Mouse (Mus musculus) frontal cortex, adult (tissue): ENCODE data around the gene Arhgef2.

Experiments used
- ATAC-seq: cut with Nextera tagmentation; 2 replicates; pipeline ENCODE4 v1.9.2; 2017; ENCODE audit warnings: mild to moderate bottlenecking, moderate library complexity, mixed read lengths; ENCODE audit not compliant: low TSS enrichment

Gene Arhgef2

DNA sequence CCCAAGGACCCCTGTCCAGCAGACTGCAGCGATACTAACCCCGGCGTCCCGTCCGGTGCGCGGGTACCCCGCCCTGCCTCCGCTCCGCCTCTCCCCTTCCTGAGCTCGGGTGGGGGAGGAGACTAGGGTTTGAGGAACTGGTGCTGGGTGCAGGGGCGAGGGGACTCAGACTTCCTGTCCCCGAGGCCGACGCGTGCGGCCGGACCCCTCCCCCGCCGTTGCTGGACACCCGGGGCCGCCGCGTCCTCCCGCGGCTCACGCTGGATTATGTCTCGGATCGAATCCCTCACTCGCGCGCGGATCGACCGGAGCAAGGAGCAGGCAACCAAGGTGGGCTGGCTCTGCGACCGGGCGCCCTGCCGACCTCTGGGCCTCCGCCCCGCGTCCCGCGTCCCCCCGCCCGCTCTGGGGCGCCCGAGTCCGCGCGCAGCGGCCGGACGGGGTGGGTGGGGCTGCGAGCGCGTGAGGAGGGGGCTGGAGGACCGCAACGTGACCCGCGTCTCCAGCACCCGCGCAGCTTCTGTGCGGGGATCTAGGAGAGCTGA is 15.3 kb downstream of the Arhgef2 start:
- ATAC-seq: no peak

DNA sequence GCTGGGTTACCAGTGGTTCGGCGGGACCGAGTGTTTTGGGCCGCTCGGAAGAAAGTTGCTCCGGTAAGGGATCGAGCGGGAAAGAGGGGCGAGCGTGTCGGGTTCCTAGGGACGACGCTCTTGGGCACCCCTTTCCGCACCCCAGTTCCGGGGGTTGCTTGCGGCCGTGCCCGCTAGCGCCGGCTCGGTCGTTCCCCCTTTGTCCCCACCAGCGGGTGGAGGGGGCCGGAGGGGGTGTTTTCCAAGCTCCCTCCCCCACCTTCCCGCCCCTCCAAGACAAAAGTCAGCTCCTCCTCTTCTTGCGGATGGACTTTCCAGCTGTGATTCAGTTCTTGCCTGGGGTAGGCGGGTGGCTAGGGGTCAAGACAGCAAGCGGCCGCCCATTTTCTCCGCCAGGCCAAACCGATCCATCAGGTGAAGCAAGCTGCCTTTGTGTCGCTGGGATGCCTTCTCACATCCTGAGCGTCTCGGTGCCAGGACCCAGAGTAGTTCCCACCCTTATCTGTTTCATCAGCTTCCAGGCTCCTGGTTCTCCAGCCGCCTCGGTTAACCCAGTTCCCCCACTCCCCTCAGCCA is 15.9 kb downstream of the Arhgef2 start:
- no peak for ATAC-seq

DNA sequence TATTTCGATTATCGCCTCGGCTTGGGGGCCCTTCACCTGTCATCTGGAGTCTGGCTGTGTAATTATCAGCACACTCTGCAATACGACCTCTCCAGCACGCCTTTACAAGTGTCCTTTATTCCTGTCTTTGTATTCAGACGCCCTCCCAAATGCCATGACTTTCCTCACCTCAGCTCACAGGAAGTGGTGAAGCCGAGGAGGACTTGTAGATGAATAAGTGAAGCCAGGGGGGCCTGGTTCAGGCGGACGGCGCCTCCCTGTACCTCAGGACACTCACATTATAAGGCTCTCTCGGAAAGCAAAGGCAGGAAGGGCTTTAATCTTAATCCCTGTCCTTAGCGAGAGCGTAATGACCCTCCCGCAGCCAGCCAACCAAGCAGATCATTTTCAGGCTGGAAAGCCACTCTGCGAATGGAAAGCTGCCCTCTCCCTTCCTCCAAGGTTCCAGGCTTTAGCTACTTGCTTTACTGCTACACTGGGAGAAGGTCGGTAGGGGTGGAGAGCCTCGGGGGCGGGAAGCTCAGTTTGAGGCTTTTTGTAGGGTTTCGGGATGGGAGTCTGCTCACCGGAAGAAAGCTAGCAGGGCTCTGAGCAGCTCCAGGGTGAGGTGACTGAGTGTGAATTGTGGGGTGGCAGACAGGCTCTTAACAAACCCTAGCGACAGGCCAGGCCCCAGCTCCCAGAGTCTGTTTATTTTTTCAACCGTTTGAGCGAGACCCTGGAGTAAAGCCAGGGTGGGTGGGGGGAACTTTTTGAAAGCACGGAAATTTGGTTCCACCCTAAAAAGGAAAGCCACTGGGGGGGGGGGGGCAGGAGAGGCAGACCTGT is 16.6 kb downstream of the Arhgef2 start:
- ATAC-seq: no peak

DNA sequence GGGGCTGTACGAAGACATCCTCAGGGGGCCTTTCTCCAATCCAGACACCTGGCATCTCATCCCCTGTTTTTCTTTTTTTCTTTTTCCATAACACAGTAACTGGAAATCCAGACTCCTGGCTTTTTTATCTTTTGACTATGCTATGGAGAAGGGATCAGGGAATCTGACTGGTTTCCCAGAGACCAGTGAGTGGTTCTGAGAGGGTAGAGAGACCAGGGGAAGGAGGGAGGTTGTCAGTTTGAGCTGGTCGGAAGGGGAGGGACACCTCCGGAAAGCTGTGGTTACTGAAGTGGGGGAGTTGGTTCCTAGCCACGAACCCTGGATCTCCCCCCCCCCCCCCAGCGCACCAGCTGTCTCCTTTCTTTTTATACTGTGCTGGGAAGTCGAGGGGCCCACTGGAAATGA is 17.2 kb downstream of the Arhgef2 start:
- peak; percentile 18; the same call in 1 of the 2 replicates for ATAC-seq

DNA sequence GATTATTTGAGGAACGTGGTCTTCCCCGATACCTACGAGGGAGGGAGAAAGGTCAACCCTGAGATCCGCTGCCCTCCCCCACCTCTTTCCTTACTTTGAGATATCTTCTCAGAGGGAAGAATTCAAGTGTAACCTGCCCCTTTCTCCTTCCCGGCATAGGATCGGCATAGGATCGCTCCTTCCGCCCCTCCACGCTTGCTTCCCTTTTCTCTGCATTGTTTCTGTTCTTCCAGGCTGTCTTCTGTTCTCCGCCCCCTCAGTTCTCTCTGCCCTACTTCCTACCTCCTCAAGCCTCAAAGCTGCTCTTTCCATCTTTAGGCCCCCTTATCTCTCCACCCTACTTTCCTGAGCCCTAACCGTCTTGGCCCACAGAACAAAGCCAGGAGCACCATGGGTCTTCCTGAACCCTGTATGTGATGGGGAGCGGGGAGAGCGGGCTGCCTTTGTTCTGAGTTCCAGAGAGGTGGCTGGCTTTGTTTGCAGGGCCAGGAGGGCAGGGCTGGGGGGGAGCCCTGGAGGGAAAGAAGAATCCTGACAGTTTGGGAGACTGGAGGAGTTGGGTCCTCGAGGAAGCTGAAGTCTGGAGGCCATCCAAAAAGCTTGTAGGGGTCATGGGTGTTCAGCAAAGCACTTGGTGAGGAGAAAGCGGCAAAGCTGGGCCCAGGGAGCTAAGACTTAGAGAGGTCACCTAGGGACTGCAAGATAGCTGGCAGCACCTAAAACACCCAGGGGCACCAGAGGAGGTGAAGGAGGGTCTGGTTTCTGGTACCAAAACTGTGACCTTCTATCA is 17.8 kb downstream of the Arhgef2 start:
- ATAC-seq: peak; percentile 35

DNA sequence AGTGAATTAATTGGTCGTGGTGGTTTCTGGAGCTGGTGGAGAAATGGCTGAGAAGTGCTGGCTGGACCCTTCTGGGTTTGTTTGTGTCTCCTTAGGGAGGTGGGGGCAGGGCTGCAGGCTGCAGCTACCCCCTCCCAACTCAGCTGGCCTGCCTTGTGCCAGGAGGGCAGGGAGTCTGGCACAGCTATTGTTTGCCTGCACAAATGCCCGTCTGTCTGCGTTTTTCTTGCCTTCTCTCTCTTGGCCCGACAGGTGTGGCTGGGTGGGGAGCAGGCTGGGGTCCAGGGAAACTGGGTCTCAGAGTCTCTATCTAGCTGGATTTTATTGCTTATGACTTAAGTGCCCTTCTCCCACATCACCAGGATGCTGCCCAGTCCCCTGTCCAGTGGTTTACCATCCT is 18.6 kb downstream of the Arhgef2 start:
- no peak for ATAC-seq

DNA sequence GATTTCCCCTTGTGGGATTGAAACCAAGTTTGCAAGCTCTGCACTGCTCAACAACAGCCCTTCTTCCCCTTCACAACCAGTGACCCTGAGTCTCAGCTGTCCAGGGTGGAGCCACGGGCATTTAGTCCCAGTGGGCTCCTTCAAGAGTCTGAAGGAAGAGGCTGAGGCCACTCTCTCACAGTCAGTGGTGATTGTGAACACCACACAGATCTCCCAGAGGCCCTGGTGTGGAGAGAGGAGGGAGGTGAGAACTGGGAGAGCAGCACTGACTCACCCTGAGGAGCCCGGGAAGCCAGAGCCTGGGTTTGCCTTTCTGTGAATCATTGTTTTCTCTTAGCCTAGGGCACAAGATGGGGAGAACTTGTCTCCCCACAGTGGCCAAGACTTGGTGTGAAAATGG is 19.2 kb downstream of the Arhgef2 start:
- ATAC-seq: no peak

DNA sequence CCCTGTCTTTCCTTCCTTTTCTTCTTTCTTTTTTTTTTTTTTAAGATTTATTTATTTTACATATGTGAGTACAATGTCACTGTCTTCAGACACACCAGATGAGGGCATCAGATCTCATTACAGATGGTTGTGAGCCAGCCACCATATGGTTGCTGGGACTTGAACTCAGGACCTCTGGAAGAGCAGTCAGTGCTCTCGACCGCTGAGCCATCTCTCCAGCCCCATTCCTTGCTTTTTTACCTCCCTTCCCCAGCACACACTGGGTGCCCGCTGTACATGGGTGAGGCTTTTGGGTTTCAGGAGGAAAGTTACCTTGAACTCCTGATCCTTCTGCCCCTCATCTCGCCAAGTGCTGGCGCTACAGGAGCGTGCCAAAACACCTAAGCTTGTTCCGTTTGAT is 19.8 kb downstream of the Arhgef2 start:
- no peak for ATAC-seq

DNA sequence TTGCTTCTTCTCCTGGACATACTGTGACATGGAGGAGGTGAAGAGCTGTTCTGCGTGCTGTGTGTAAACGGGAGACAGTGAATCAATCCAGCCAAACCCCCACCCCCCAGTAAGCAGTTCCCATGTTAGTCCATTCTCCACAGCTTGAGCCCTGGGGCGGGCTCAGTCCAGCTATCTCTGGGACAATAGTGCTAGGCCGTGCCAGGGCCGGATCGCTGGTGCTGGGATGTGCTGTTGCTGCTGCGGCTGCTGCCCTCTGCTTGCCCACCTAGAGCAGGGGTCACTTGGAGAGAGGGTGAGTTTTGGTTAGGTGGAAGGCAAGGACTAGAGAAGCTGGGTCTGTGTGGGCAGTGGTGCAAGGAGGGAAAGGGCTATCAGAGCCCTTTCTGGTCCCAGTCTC is 20.6 kb downstream of the Arhgef2 start:
- no peak for ATAC-seq

DNA sequence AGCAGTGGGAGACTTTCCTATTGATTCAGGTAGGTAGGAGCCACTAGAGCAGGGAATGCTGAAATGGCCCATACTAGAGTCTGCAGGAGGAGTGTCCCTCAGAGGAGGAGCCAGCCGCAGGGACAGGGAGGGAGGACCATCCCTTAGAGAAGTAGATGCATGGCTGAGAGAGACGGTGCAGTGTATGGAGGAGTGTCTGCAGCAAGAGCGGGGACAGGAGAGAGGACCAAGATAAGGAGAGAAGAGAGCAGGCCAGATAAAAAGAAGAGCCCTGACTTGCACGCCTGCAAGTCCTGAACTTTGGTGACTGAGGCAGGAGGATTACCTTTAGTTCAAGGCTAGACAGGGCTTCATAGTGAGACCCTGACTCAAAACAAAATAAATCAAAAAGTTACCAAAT is 21.3 kb downstream of the Arhgef2 start:
- no peak for ATAC-seq

DNA sequence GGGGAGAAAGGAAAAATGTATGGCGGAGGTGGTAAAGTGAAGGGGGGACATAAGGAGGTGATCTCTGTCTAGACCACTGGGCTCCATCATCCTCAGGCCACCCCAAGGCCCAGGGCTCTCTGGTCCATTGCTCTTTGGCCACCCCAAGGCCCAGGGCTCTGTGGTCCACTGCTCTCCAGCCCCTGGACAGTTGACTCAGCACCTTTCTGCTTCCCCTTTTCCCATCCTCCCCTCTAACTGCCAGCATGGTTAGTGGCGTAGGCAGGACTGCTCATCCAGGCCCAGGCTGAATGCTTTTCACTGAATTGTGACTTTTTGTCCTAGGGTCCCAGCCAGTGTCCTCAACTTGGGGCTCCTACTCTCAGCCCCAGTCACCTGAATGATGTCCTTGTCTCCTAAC is 21.8 kb downstream of the Arhgef2 start:
- no peak for ATAC-seq

DNA sequence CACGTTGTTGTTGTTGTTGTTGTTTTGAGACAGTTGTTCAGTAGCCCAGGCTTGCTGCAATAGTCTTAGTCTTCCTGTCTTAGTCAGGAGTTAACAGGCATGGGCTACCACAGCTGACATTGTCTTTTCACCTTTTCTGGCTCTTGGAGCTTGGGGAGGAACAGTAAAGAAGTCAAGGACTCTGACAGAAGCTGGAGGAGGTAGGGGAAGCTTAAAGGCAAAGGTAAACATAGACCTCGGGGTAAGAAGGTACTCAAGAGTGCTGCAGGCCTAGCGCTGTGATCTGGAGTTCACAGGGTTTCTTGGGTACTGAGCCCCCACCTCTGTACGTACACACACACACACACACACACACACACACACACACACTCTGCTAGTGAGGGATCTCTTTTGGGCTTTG is 23.0 kb downstream of the Arhgef2 start:
- no peak for ATAC-seq

DNA sequence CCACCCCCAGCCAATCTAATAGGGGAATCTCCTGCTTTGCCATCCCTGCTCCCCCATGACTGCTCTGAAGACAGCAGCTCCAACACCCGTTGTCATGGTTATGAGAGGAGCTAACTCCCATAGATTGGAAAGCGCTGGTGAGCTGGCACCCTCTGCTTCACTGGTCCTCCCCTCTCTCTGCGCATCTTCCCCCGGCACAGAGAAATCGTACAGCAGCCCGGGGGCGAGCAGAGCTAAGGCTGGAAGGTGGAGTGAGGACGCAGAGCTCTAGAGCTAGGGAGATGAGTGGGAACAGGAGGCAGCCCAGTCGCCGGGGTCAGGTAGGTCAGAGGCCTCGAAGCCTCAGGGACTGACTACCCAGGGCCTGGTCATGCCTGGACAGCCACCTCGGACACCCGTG is 23.5 kb downstream of the Arhgef2 start:
- ATAC-seq: peak; percentile 77

DNA sequence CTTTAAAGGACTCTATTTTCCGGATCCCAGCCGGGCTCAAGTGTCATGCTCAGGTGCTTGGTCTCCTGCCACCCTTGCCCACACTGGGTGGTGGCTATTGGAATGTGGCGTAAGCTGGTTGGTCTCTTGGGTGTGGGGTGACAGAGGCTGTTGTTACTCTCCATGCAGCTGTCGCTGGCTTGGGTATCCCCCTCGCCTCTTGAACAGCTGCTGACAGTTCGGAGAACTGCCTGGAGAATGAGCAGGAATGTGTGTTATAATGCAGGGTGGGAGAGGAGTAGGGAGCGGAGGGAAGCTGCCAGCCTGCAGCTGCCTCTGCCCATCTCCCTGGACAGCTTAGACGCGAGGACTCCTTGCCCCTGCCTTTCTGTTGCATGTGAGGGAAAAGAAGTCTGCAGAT is 24.3 kb downstream of the Arhgef2 start:
- ATAC-seq: 0 out of 2 replicates have a peak, but pooled peaks have one; percentile 3

DNA sequence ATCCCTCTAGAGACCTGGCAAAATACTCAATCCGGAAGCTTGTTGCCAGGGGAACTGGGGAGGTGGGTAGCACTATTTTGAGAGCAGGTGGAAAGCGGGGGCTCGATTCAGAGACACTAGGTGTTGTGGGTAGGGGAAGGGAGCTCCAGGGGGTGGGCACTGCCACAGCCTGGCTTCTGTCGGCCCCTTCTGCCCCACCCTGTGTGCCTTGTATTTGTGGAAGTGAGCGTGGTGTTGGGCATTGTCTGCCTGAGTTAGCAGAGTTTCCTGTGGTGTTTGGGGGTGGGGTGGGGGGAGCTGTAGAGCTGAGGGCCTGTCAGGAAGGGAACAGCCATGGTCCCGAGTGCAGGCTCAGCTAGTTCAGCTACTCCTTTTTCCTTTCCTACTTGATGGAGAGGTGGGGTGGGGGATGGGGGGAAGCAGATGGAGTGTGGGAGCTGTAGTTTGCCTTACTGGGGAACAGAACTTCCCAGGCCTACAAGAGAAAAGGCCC is 25.1 kb downstream of the Arhgef2 start:
- peak; percentile 23 for ATAC-seq

DNA sequence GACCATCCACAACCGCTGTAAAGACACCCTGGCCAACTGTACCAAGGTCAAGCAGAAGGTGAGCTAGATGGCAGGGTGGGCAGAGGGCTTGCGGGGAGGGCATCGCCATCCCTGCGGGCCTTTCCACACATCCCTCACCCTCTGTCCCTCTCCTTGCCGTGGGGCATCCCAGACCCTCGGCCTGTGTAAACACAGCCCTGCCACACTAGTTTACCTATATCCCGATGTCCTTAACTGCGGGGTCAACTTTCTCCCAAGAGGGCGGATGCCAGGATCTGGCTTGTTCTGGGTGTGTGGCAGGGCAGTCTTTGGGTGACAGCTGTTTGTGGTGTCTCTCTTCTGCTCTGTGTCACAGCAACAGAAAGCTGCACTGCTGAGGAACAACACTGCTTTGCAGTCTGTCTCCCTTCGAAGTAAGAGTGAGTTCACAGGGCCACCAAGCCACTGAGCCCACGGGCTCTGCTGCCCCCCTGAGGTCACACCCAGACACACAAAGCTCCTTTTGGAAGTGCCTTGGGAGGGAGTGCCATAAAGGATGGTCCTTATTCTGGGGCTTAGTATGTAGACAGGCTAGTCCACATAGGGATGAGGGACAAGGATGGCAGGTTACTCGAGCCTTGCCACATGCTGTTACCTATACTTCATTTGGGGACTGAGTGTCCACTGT is 26.3 kb downstream of the Arhgef2 start:
- ATAC-seq: no peak

DNA sequence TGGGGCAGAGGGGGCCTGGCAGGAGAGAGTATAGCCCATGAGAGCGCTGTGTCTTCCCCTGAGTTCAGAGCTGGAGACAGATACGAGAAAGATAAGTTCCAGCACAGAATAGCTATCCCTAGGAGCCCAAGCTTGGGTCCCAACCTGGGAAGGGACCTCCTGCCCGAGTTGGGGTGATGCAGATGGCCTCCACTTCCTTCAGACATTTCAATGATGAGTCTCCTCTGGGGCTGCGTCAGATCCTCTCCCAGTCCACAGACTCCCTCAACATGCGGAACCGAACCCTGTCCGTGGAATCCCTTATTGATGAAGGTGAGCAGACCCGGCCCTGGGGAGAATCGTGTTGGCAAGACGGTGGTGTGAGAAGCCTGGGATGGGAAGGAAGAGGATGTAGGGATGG is 27.3 kb downstream of the Arhgef2 start:
- ATAC-seq: no peak

DNA sequence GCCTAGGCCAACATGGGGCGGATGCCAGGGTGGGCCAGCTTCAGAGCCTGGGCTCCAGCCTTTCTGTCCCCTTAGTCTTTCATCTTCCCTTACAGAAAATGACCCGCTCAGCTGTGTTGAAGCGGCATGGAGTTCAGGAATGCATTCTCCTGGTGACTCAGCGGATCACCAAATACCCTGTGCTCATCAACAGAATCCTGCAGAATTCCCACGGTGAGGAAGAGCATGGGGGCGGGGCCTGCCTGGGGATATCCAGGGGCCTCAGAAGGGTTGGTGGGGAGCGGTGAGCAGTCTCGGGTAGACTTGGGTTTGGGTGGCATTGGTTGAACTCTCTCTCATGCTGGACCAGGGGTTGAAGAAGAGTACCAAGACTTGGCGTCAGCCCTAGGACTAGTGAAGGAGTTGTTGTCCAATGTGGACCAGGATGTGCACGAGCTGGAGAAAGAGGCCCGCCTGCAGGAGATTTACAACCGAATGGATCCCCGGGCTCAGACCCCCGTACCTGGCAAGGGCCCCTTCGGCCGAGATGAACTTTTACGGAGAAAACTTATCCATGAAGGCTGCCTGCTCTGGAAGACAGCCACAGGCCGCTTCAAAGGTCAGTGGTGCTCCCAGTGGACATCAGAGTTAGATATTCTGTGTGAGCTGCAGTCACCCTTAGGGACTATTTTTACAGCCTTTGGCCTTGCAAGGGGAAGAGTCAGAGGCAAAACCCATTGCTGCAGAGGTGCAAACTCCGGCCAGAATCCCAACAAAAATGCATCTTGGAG is 29.9 kb downstream of the Arhgef2 start:
- peak; percentile 7; the same call in 1 of the 2 replicates for ATAC-seq

DNA sequence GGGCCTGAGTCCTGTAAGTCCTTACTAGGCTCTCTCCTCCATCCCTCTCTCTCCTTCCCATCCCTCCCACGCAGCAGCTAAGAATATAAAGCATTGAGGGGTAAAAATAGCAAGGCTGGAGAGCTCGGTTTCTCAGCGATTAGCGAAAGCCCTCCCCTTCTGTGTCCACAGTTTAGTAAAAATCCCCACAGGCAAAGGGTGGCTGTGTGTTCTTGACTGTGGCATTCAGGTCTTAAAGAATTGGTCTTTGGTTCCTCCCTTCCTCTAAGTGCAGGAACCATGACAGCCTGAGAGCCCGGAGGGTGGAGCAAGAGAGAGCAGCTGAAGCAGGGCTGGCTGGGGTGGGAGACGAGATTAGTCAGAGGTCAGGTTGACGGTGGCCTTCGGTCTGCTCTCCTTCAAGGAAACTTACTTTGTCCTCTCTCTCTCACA is 30.8 kb downstream of the Arhgef2 start:
- peak; percentile 81 for ATAC-seq

DNA sequence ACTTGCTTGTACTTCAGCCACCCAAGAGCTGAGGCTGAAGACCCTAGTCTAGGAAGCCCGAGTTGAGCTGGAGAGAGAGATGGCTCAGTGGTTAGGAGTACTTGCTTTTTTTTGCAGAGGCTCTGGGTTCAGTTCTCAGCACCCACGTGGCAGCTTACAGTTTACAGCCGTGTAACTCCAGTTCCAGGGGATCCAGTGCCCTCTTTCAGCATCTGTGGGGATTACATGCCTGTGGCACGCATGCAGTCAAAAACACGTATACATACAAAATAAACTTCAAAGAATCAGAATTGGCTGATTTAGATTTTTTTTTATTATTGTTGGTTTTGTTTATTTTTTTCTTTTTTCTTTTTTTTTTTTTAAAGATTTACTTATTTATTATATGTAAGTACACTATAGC is 31.4 kb downstream of the Arhgef2 start:
- ATAC-seq: no peak

DNA sequence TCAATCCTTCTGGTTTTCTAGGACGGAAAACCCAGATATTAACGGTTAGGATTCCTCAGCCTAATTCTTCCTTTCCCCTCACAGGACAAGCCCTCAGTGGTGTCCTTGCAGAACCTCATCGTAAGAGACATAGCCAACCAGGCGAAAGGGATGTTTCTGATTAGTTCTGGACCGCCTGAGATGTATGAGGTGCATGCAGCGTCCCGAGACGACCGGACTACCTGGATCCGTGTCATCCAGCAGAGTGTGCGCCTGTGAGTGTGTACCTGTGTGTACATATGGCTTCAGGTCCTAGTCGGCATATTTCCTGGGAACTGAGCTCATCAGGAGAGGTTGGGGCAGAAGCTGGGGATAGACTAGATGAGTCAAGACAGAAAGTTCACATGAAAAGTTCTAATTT is 33.5 kb downstream of the Arhgef2 start:
- ATAC-seq: no peak
